Mouse (Mus musculus): ENCODE measurements around the gene Smim1. TPM values are rescaled to one million over a fixed set of nuclear protein-coding genes. Genes with fewer than 3 reads are reported as not detected.
A peak's percentile ranks its signal among the peaks of the same experiment; 100 is the strongest.

The Smim1 gene
- total and polyA plus RNA-seq, 3 experiments: 118 to 219 (median 188) TPM

DNA sequence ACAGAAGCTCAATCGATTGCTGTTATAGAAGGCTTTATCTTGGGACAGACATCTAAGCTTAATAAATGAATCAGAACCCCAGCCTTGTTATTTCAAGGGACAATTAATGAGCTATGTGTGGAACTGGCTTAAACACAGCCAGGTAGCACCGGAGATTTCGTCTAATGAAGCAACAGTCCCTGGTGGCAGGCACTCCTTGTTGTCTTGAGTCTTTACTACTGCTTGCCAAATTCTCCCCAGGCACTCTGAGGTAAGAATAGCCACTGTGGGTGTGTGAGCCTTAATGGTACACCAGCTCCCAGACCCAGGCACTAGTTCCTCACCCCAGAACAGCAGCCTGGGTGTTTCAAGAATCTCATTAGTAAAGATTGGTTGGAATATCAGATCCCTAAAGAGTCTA, 25.4 kb upstream of the Smim1 start:
- no peaks in the 10 kb centered on the region for H3K9me3 ChIP-seq (replicated peaks; ENCODE audit: insufficient read depth, low read length)
- H3K4me1 ChIP-seq (ENCODE audit: control insufficient read depth in 1 of 2, insufficient read depth in 2 of 2, low read length in 2 of 2): no peaks in the 10 kb centered on the region
- no peaks in the 10 kb centered on the region for H3K79me2 ChIP-seq (ENCODE audit: control insufficient read depth, insufficient read depth, low read length, poor library complexity)
- no peak overlapping the region for H3K9ac ChIP-seq (ENCODE audit: control insufficient read depth, low read depth, low read length, poor library complexity, severe bottlenecking)
- no peaks in the 10 kb centered on the region for H3K36me3 ChIP-seq (ENCODE audit: control insufficient read depth in 1 of 2, insufficient read depth in 2 of 2, low read length in 2 of 2)
- H3K27ac ChIP-seq (ENCODE audit: control insufficient read depth, low read depth, low read length): no peak overlapping the region
- no peak overlapping the region for H3K4me3 ChIP-seq (ENCODE audit: control insufficient read depth in 1 of 2, insufficient read depth in 1 of 2, low read depth in 2 of 2, low read length in 2 of 2)
- TF ChIP-seq EP300 (IDR thresholded peaks at IDR 0.05; ENCODE audit: low read depth in 1 of 2, low read length in 2 of 2): no peak
- no peak for TF ChIP-seq ELF1 (IDR thresholded peaks at IDR 0.05; ENCODE audit: low read depth, low read length)
- TF ChIP-seq CHD2 (IDR thresholded peaks at IDR 0.05; ENCODE audit: low read length): no peak
- no peak for TF ChIP-seq MYB (IDR thresholded peaks at IDR 0.05; ENCODE audit: low read depth, low read length)
- no peak for TF ChIP-seq ZKSCAN1 (IDR thresholded peaks at IDR 0.05; ENCODE audit: low read depth, low read length)
- TF ChIP-seq NRF1 (IDR thresholded peaks at IDR 0.05; ENCODE audit: insufficient read depth, low read depth, low read length, poor library complexity, severe bottlenecking): no peak
- TF ChIP-seq CHD1 (IDR thresholded peaks at IDR 0.05; ENCODE audit: low read depth, low read length): no peak
- no peak for TF ChIP-seq JUND (IDR thresholded peaks at IDR 0.05; ENCODE audit: low read depth, low read length)
- no peaks in the 10 kb centered on the region for H3K27me3 ChIP-seq (ENCODE audit: control insufficient read depth in 1 of 2, insufficient read depth in 2 of 2, low read length in 2 of 2)
- no peak for DNase-seq (ENCODE audit: low read depth, low spot score)

- Histone ChIP-seq H3K36me3 (ENCODE audit: control insufficient read depth in 1 of 2, insufficient read depth in 2 of 2, low read length in 2 of 2) (no peaks in the 10 kb centered on the region), H3K27ac (ENCODE audit: control insufficient read depth, low read depth, low read length) (no peak overlapping the region), H3K27me3 (ENCODE audit: control insufficient read depth in 1 of 2, insufficient read depth in 2 of 2, low read length in 2 of 2) (no peaks in the 10 kb centered on the region), H3K9me3 (replicated peaks; ENCODE audit: insufficient read depth, low read length) (no peaks in the 10 kb centered on the region), H3K4me3 (ENCODE audit: control insufficient read depth in 1 of 2, insufficient read depth in 1 of 2, low read depth in 2 of 2, low read length in 2 of 2) (no peak overlapping the region), H3K79me2 (ENCODE audit: control insufficient read depth, insufficient read depth, low read length, poor library complexity) (no peaks in the 10 kb centered on the region), H3K9ac (ENCODE audit: control insufficient read depth, low read depth, low read length, poor library complexity, severe bottlenecking) (no peak overlapping the region), H3K4me1 (ENCODE audit: control insufficient read depth in 1 of 2, insufficient read depth in 2 of 2, low read length in 2 of 2) (no peaks in the 10 kb centered on the region)
- TF ChIP-seq USF2 (IDR thresholded peaks at IDR 0.05; ENCODE audit: borderline replicate concordance in 1 of 2, insufficient read depth in 1 of 2, low read depth in 1 of 2, low read length in 2 of 2) (no peak), CTCF (IDR thresholded peaks at IDR 0.05 in 2 of 3, conservative IDR thresholded peaks at IDR 0.05 in 1 of 3; ENCODE audit: control insufficient read depth in 1 of 3, insufficient read depth in 1 of 3, low read depth in 2 of 3, low read length in 3 of 3, poor library complexity in 1 of 3, severe bottlenecking in 1 of 3) (peak; percentile 32 to 57 (median 39))
- no peak for DNase-seq (ENCODE audit: low read depth, low spot score)
Observed at GRCm38 (mm10) chr4:154045837-154046236, 19.8 kb upstream of the Smim1 start.

DNA sequence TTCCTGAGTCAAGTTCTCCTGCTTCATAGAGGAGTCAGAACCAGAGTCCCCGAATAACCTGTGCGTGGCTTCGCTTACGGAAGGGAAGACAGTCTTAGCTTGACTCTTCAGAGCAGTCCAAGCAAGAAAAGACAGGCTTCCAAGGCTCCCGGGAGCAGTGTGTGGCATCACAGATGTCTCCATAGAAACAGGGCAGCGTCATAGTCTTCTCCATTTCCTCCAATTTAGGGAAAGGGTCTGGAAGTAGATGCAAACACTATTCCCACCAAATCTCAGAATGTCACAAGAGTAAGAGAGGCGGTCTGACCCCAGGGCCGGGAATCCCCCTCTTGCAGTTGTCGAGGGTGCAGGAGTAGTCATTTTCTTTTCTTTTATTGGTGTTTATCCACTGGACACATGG, 16.5 kb upstream of the Smim1 start, which contains the start of gene Ccdc27:
Gene Ccdc27, minus strand, starts transcription at position 101 of the 400 bp plus-strand sequence.
- H3K9me3 ChIP-seq (replicated peaks; ENCODE audit: insufficient read depth, low read length): no peaks in the 10 kb centered on the region
- TF ChIP-seq POLR2A (IDR thresholded peaks at IDR 0.05; ENCODE audit: control insufficient read depth in 1 of 2, insufficient read depth in 1 of 2, low read depth in 1 of 2, low read length in 2 of 2, poor library complexity in 1 of 2) (no peak), GATA1 (IDR thresholded peaks at IDR 0.05; ENCODE audit: low read depth, low read length) (no peak), ETS1 (IDR thresholded peaks at IDR 0.05; ENCODE audit: low read depth, low read length) (no peak), USF2 (IDR thresholded peaks at IDR 0.05; ENCODE audit: borderline replicate concordance in 1 of 2, insufficient read depth in 1 of 2, low read depth in 1 of 2, low read length in 2 of 2) (no peak), NELFE (IDR thresholded peaks at IDR 0.05; ENCODE audit: low read depth, low read length) (no peak), ZMIZ1 (IDR thresholded peaks at IDR 0.05; ENCODE audit: low read depth, low read length) (no peak), KAT2A (conservative IDR thresholded peaks at IDR 0.05; ENCODE audit: low read depth, low read length) (no peak), GABPA (IDR thresholded peaks at IDR 0.05; ENCODE audit: low read depth, low read length) (no peak), CHD2 (IDR thresholded peaks at IDR 0.05; ENCODE audit: low read length) (no peak), MYC (IDR thresholded peaks at IDR 0.05; ENCODE audit: low read depth, low read length) (no peak), MAX (IDR thresholded peaks at IDR 0.05; ENCODE audit: low read length) (no peak)
- no peak within 1 kb of the TSS for H3K4me3 ChIP-seq (ENCODE audit: control insufficient read depth in 1 of 2, insufficient read depth in 1 of 2, low read depth in 2 of 2, low read length in 2 of 2)
- no peak within 1 kb of the TSS for H3K9ac ChIP-seq (ENCODE audit: control insufficient read depth, low read depth, low read length, poor library complexity, severe bottlenecking)
- H3K27me3 ChIP-seq (ENCODE audit: control insufficient read depth in 1 of 2, insufficient read depth in 2 of 2, low read length in 2 of 2): no peaks in the 10 kb centered on the region
- no peaks in the 10 kb centered on the region for H3K4me1 ChIP-seq (ENCODE audit: control insufficient read depth in 1 of 2, insufficient read depth in 2 of 2, low read length in 2 of 2)
- no peaks in the 10 kb centered on the region for H3K79me2 ChIP-seq (ENCODE audit: control insufficient read depth, insufficient read depth, low read length, poor library complexity)
- DNase-seq (ENCODE audit: low read depth, low spot score): no peak
- no peaks in the 10 kb centered on the region for H3K36me3 ChIP-seq (ENCODE audit: control insufficient read depth in 1 of 2, insufficient read depth in 2 of 2, low read length in 2 of 2)
- no peak within 1 kb of the TSS for H3K27ac ChIP-seq (ENCODE audit: control insufficient read depth, low read depth, low read length)
